ENCODE assay signal across 7 mouse cellular contexts in the genomic region with DNA sequence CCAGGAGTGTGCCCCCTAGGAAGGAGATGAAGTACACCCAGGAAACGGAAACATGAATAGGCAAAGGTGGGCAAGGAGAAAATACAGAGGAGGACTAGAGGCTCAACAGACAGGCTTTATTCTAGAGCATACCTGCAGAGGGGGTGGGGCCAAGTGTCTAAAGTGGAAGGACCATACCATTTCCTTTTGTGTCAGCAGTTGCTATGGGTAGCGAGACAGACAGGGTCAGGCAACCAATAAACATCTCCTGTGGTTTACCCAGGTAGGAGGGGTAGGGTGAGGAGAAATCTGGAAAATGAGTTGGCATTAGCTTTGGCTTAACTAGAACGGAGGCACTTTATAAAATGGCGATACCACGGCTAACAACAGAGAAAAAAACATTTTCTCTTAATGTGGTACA. TPM values are rescaled to one million over a fixed set of nuclear protein-coding genes. Genes with fewer than 3 reads are reported as not detected.
DNase-seq lines count a peak whose midpoint lies in the region; ATAC-seq and TF ChIP-seq lines count a peak whose summit lies in the region.

No protein-coding gene starts in this region.

- no peak overlapping the region for H3K27ac ChIP-seq in ES-Bruce4 (ENCODE audit: insufficient read depth, low read length)
- no peak overlapping the region for H3K27ac ChIP-seq in embryonic fibroblast, embryonic 13.5 days (ENCODE audit: insufficient read depth, low read length)
- H3K27ac ChIP-seq in kidney, adult 2 months (ENCODE audit: insufficient read depth, low read depth, low read length) = 0 out of 2 replicates have a peak overlapping the region, but pooled peaks have one; percentile 10
- H3K27ac ChIP-seq in stomach, embryonic 16.5 days (ENCODE audit: low read length) = peak overlapping the region; percentile 96

- H3K4me1 ChIP-seq in ES-Bruce4 (ENCODE audit: control insufficient read depth, insufficient read depth, low read length) = no peaks in the 10 kb centered on the region
- peaks cover 4% of the 10 kb centered on the region; the same call in 1 of the 2 replicates for H3K4me1 ChIP-seq in embryonic fibroblast, embryonic 13.5 days (ENCODE audit: control insufficient read depth, insufficient read depth, low read length)
- H3K4me1 ChIP-seq in kidney, adult 2 months (ENCODE audit: control insufficient read depth, insufficient read depth, low read length) = peaks cover 10% of the 10 kb centered on the region
- H3K4me1 ChIP-seq in stomach, embryonic 16.5 days (ENCODE audit: control insufficient read depth, insufficient read depth, low read length) = peaks cover 13% of the 10 kb centered on the region; the same call in 1 of the 2 replicates

- peak; percentile 78 to 82 for DNase-seq in B cell, adult 2 months
- DNase-seq in kidney, adult 2 months = peak; percentile 67
- peak; percentile 63 for DNase-seq in lung, postnatal 14 days
- DNase-seq in Muller cell, postnatal 12 days (ENCODE audit: inconsistent ontology term) = no peak

- H3K9me3 ChIP-seq in ES-Bruce4 (replicated peaks; ENCODE audit: control insufficient read depth, insufficient read depth, low read length, poor library complexity, severe bottlenecking) = no peaks in the 10 kb centered on the region
- no peaks in the 10 kb centered on the region for H3K9me3 ChIP-seq in stomach, embryonic 16.5 days (replicated peaks; ENCODE audit: control insufficient read depth, low read length)

- H3K4me3 ChIP-seq in ES-Bruce4 (ENCODE audit: low read depth, low read length) = peak overlapping the region; percentile 25; the same call in 1 of the 2 replicates
- H3K4me3 ChIP-seq in embryonic fibroblast, embryonic 13.5 days (ENCODE audit: insufficient read depth, low read length) = peak overlapping the region; percentile 66; the same call in 1 of the 2 replicates
- H3K4me3 ChIP-seq in kidney, adult 2 months (ENCODE audit: insufficient read depth, low read depth, low read length) = peak overlapping the region; percentile 14; the same call in 1 of the 2 replicates
- peak overlapping the region; percentile 88 for H3K4me3 ChIP-seq in stomach, embryonic 16.5 days (replicated peaks; ENCODE audit: low read length)

- no peaks in the 10 kb centered on the region for H3K27me3 ChIP-seq in ES-Bruce4 (ENCODE audit: control insufficient read depth, insufficient read depth, low read length, poor library complexity, severe bottlenecking)
- no peaks in the 10 kb centered on the region for H3K27me3 ChIP-seq in kidney, adult 2 months (replicated peaks; ENCODE audit: control insufficient read depth, insufficient read depth, low read length)
- H3K27me3 ChIP-seq in stomach, embryonic 16.5 days (ENCODE audit: control insufficient read depth, insufficient read depth, low read length) = no peaks in the 10 kb centered on the region

- TF ChIP-seq POLR2A in ES-Bruce4 (IDR thresholded peaks at IDR 0.05; ENCODE audit: insufficient read depth, low read length) = no peak
- TF ChIP-seq POLR2A in embryonic fibroblast, embryonic 13.5 days (IDR thresholded peaks at IDR 0.05; ENCODE audit: low read depth, low read length) = no peak
- no peak for TF ChIP-seq POLR2A in kidney, adult 2 months (IDR thresholded peaks at IDR 0.05; ENCODE audit: low read depth, low read length)

- peaks cover 22% of the 10 kb centered on the region for H3K36me3 ChIP-seq in ES-Bruce4 (ENCODE audit: control insufficient read depth, insufficient read depth, low read length, poor library complexity, severe bottlenecking)
- no peaks in the 10 kb centered on the region for H3K36me3 ChIP-seq in kidney, adult 2 months (ENCODE audit: control insufficient read depth, insufficient read depth, low read length)
- H3K36me3 ChIP-seq in stomach, embryonic 16.5 days (ENCODE audit: control insufficient read depth, insufficient read depth, low read length) = peaks cover 9% of the 10 kb centered on the region; the same call in 1 of the 2 replicates

- peak overlapping the region; percentile 60 for H3K4me2 ChIP-seq in stomach, embryonic 16.5 days (ENCODE audit: low read depth, low read length)

- no peak for TF ChIP-seq EP300 in ES-Bruce4 (IDR thresholded peaks at IDR 0.05; ENCODE audit: insufficient read depth, low read depth, low read length)

- WGBS in kidney, adult 2 months = 55% methylated on average over 5 of the region's 5 CpGs
- 38% methylated on average over 5 of the region's 5 CpGs for WGBS in stomach, embryonic 16.5 days

- no peak for TF ChIP-seq CTCF in ES-Bruce4 (IDR thresholded peaks at IDR 0.05; ENCODE audit: low read depth, low read length)
- TF ChIP-seq CTCF in embryonic fibroblast, embryonic 13.5 days (IDR thresholded peaks at IDR 0.05; ENCODE audit: borderline replicate concordance, insufficient read depth, low read length) = no peak
- no peak for TF ChIP-seq CTCF in kidney, adult 2 months (conservative IDR thresholded peaks at IDR 0.05; ENCODE audit: insufficient read depth, insufficient read length, low read depth, low read length)

- peak; percentile 26; the same call in 1 of the 2 replicates for ATAC-seq in stomach, embryonic 16.5 days (ENCODE audit: insufficient read depth, low FRiP score)

- H3K9ac ChIP-seq in ES-Bruce4 (ENCODE audit: low read depth, poor library complexity, severe bottlenecking) = peak overlapping the region; percentile 92; the same call in 1 of the 2 replicates
- H3K9ac ChIP-seq in stomach, embryonic 16.5 days (ENCODE audit: low read length) = 0 out of 2 replicates have a peak overlapping the region, but pooled peaks have one; percentile 11

RNA-seq across cellular contexts. Expression of gene Rfx5, which starts 1.1 kb away (rescaled TPM):
- 24.8 and 25.1 TPM in 2 replicates for polyA plus RNA-seq in ES-Bruce4 (2011; ENCODE audit: insufficient read depth, insufficient read length, low read depth, missing spikeins)
- polyA plus RNA-seq in embryonic fibroblast, embryonic 13.5 days (2011; ENCODE audit: insufficient read length, low read depth, missing spikeins) = 22.6 and 24.2 TPM in 2 replicates
- polyA plus RNA-seq in kidney, adult 2 months (2012; rRNA removed) = 10.3 and 12.8 TPM in 2 replicates
- polyA plus RNA-seq in stomach, embryonic 16.5 days (2015; fragmentation: Nextera tagmentation; extraction: Ambion mirVana) = 6.9 and 7.0 TPM in 2 replicates

RNA-seq across cellular contexts. Expression of gene Selenbp1, which starts 19.9 kb away (rescaled TPM):
- polyA plus RNA-seq in ES-Bruce4 (2011; ENCODE audit: insufficient read depth, insufficient read length, low read depth, missing spikeins) = 0.68 and 1.3 TPM in 2 replicates
- polyA plus RNA-seq in embryonic fibroblast, embryonic 13.5 days (2011; ENCODE audit: insufficient read length, low read depth, missing spikeins) = 1.6 and 4.5 TPM in 2 replicates
- 785 and 803 TPM in 2 replicates for polyA plus RNA-seq in kidney, adult 2 months (2012; rRNA removed)
- polyA plus RNA-seq in stomach, embryonic 16.5 days (2015; fragmentation: Nextera tagmentation; extraction: Ambion mirVana) = 132 and 144 TPM in 2 replicates

RNA-seq across cellular contexts. Expression of gene Pi4kb, which starts 21.7 kb away (rescaled TPM):
- polyA plus RNA-seq in ES-Bruce4 (2011; ENCODE audit: insufficient read depth, insufficient read length, low read depth, missing spikeins) = 11.3 and 12.8 TPM in 2 replicates
- polyA plus RNA-seq in embryonic fibroblast, embryonic 13.5 days (2011; ENCODE audit: insufficient read length, low read depth, missing spikeins) = 32.1 and 35.9 TPM in 2 replicates
- 35.9 and 41.7 TPM in 2 replicates for polyA plus RNA-seq in kidney, adult 2 months (2012; rRNA removed)
- 17.5 and 24.0 TPM in 2 replicates for polyA plus RNA-seq in stomach, embryonic 16.5 days (2015; fragmentation: Nextera tagmentation; extraction: Ambion mirVana)

Comparison
In these comparisons a context has a peak if more than half of its experiments do, and no peak if none do; other contexts are left out.
1. H3K27ac ChIP-seq: peak in kidney, adult 2 months (single experiment) and stomach, embryonic 16.5 days (single experiment); none in ES-Bruce4 (single experiment) and embryonic fibroblast, embryonic 13.5 days (single experiment).
2. H3K4me3 ChIP-seq: peak in every context shown above with its lines; median percentile 88 in stomach, embryonic 16.5 days; 66 in embryonic fibroblast, embryonic 13.5 days; 25 in ES-Bruce4; 14 in kidney, adult 2 months.
3. RNA of gene Selenbp1, which starts 19.9 kb away (polyA plus RNA-seq): 785 to 803 TPM in kidney, adult 2 months and 132 to 144 TPM in stomach, embryonic 16.5 days; 1.6 to 4.5 TPM in embryonic fibroblast, embryonic 13.5 days and 0.68 to 1.3 TPM in ES-Bruce4; every median in the first group is over 10 times any median in the second.